Mouse (Mus musculus) hindbrain, embryonic 11.5 days (tissue): ENCODE results near the gene Fam185a. TPM values are rescaled to one million over a fixed set of nuclear protein-coding genes. Genes with fewer than 3 reads are reported as not detected.

Experiments used
- ATAC-seq: fragments of 200-750 bp; cut with Nextera tagmentation; 2 replicates; pipeline ENCODE4 v1.8.0; 2017; ENCODE audit warnings: mild to moderate bottlenecking, moderate TSS enrichment, moderate library complexity; ENCODE audit not compliant: low FRiP score
- DNase-seq: peaks from one replicate; pipeline ENCODE4 v3.0.0-alpha.2; 2015; ENCODE audit warnings: low spot score
- H3K27ac ChIP-seq: fragments of 300-500 bp; sonication (generic); 2 replicates; pipeline ENCODE4 v1.5.1; 2014; ENCODE audit warnings: mild to moderate bottlenecking, low read depth, low read length
- H3K27me3 ChIP-seq: fragments of 300-500 bp; sonication (generic); 2 replicates; pipeline ENCODE4 v1.6.1; 2014; ENCODE audit warnings: mild to moderate bottlenecking, low read length, moderate library complexity, mixed read lengths; ENCODE audit not compliant: control insufficient read depth, insufficient read depth
- H3K36me3 ChIP-seq: fragments of 300-500 bp; sonication (generic); 2 replicates; pipeline ENCODE4 v1.6.1; 2014; ENCODE audit warnings: mild to moderate bottlenecking, low read length, moderate library complexity, mixed read lengths; ENCODE audit not compliant: control insufficient read depth, insufficient read depth
- H3K4me1 ChIP-seq: fragments of 300-500 bp; sonication (generic); replicated peaks from 2 replicates; pipeline ENCODE4 v1.6.1; 2014; ENCODE audit warnings: low read length, mixed read lengths; ENCODE audit not compliant: control insufficient read depth, insufficient read depth
- H3K4me2 ChIP-seq: fragments of 300-500 bp; sonication (generic); replicated peaks from 2 replicates; pipeline ENCODE4 v1.6.1; 2014; ENCODE audit warnings: mild to moderate bottlenecking, low read depth, low read length
- H3K4me3 ChIP-seq: fragments of 300-500 bp; sonication (generic); 2 replicates; pipeline ENCODE4 v1.5.1; 2014; ENCODE audit warnings: low read depth, low read length
- H3K9ac ChIP-seq: fragments of 300-500 bp; sonication (generic); 2 replicates; pipeline ENCODE4 v1.6.1; 2014; ENCODE audit warnings: low read depth, low read length
- H3K9me3 ChIP-seq: fragments of 300-500 bp; sonication (generic); 2 replicates; pipeline ENCODE4 v1.6.1; 2016; ENCODE audit warnings: low read length; ENCODE audit not compliant: control insufficient read depth
- WGBS: fragments of 180-500 bp; shearing (Covaris S2); extraction: QIAGEN DNeasy Blood & Tissue Kit; methylation state at CpG from one replicate; pipeline ENCODE4 v1.1.7; 2014; 5-methylcytosine and 5-hydroxymethylcytosine counted together
- polyA plus RNA-seq: library from polyadenylated mRNA; unstranded; fragments of >200 nt; fragmentation: Nextera tagmentation; extraction: Ambion mirVana; gene quantifications from 2 replicates; pipeline ENCODE4 v1.2.1, GENCODE M21; 2014

The Fam185a gene
- polyA plus RNA-seq, 1 experiment from 2014 or later: 5.7 TPM

- ATAC-seq (peak; percentile 61; the same call in 1 of the 2 replicates), DNase-seq (no peak)
- Histone ChIP-seq H3K9ac (no peak overlapping the region), H3K36me3 (no peaks in the 10 kb centered on the region), H3K27me3 (no peaks in the 10 kb centered on the region; the same call in 1 of the 2 replicates), H3K4me3 (no peak overlapping the region), H3K9me3 (no peaks in the 10 kb centered on the region), H3K4me2 (no peak overlapping the region), H3K4me1 (no peaks in the 10 kb centered on the region), H3K27ac (no peak overlapping the region)
- 81% methylated on average over 15 of the region's 15 CpGs for WGBS
Observed at GRCm38 (mm10) chr5:21528068-21528842, 103.5 kb downstream of the Fam185a start.

GRCm38 (mm10) chr5:21529110-21529720 is 104.5 kb downstream of the Fam185a start:
- 90% methylated on average over 8 of the region's 8 CpGs for WGBS
- ATAC-seq: no peak
- no peak overlapping the region for H3K4me2 ChIP-seq

More at GRCm38 (mm10) chr5:21529110-21529720, 104.5 kb downstream of the Fam185a start:
- Histone ChIP-seq H3K36me3 (no peaks in the 10 kb centered on the region), H3K27ac (no peak overlapping the region), H3K27me3 (no peaks in the 10 kb centered on the region; the same call in 1 of the 2 replicates), H3K4me1 (no peaks in the 10 kb centered on the region), H3K9me3 (no peaks in the 10 kb centered on the region), H3K9ac (no peak overlapping the region), H3K4me3 (no peak overlapping the region)
- DNase-seq: no peak

Other genes with a start within 250 kb of the Fam185a start
- gene Gsap, start 238.7 kb upstream of the Fam185a start, polyA plus RNA-seq: 2.3 and 2.7 TPM in 2 replicates
- gene Fgl2, start 52.3 kb upstream of the Fam185a start, polyA plus RNA-seq: 3.5 and 4.0 TPM in 2 replicates
- 0.88 and 1.5 TPM in 2 replicates for gene Ccdc146, start 281 bp upstream of the Fam185a start, polyA plus RNA-seq
- gene Lrrc17, start 118.6 kb downstream of the Fam185a start, polyA plus RNA-seq: 23.6 and 27.3 TPM in 2 replicates
- 0.25 and 0.32 TPM in 2 replicates for gene Fbxl13, start 220.7 kb downstream of the Fam185a start, polyA plus RNA-seq
- gene Armc10, start 220.9 kb downstream of the Fam185a start, polyA plus RNA-seq: 88.4 and 93.0 TPM in 2 replicates